Mouse (Mus musculus) heart, postnatal 36 days (tissue): Measurements from ENCODE around the gene Klhl7. TPM values are rescaled to one million over a fixed set of nuclear protein-coding genes. Genes with fewer than 3 reads are reported as not detected.
A peak's percentile ranks its signal among the peaks of the same experiment; 100 is the strongest.
"Not testable (repeated sequence)": the region's sequence is repeated elsewhere in the genome, so short reads cannot be mapped to it uniquely, and the experiment has no call there.

Experiments used
- DNase-seq, 2 experiments: peaks; one replicate each; pipeline ENCODE4 v3.0.0; 2021 to 2022
- intact Hi-C: fragments of 180-260 bp; cut with DNase I; formaldehyde crosslinking; loops from one replicate; pipeline ENCODE4 v1.15.1; 2025
- total RNA-seq, 2 experiments: library from RNA; stranded (reverse); gene quantifications; 2 replicates each; pipeline ENCODE4 v1.2.3; 2021

The Klhl7 gene
- total RNA-seq, 2 experiments from 2014 or later = 42.1 to 51.2 TPM

GRCm38 (mm10) chr5:24088451-24088850 is 12.0 kb upstream of the Klhl7 start:
- intact Hi-C loops = no loop called here
- DNase-seq = no peak

GRCm38 (mm10) chr5:24092496-24092895 is 7.9 kb upstream of the Klhl7 start:
- intact Hi-C loops = no loop called here
- DNase-seq = no peak

- DNase-seq = no peak
- intact Hi-C loops = no loop called here
These were observed 5.0 kb upstream of the Klhl7 start for GRCm38 (mm10) chr5:24095393-24095792.

- intact Hi-C loops = no loop called here
- no peak for DNase-seq
These were observed 4.5 kb upstream of the Klhl7 start for GRCm38 (mm10) chr5:24095881-24096280.

GRCm38 (mm10) chr5:24100810-24101311 is 456 bp downstream of the Klhl7 start:
- peak; percentile 56 for DNase-seq
- intact Hi-C loops = loop anchor here (1.0 kb wide), 1 partner anchor 63 kb away; the partner anchor contains the start of gene Nupl2

GRCm38 (mm10) chr5:24101446-24102140 is 1.2 kb downstream of the Klhl7 start:
- intact Hi-C loops = no loop called here
- DNase-seq = no peak

GRCm38 (mm10) chr5:24103235-24103634 is 2.8 kb downstream of the Klhl7 start:
- DNase-seq, intact Hi-C loops: not testable (repeated sequence)

- no peak for DNase-seq
- intact Hi-C loops = no loop called here
These were observed 3.4 kb downstream of the Klhl7 start for GRCm38 (mm10) chr5:24103841-24104240.

GRCm38 (mm10) chr5:24107071-24107739 is 6.8 kb downstream of the Klhl7 start:
- DNase-seq = no peak
- intact Hi-C loops = no loop called here

- intact Hi-C loops = no loop called here
- DNase-seq = no peak
These were observed 7.3 kb downstream of the Klhl7 start for GRCm38 (mm10) chr5:24107740-24108098.

GRCm38 (mm10) chr5:24110068-24110467 is 9.7 kb downstream of the Klhl7 start:
- peak in 1 of 2 experiments; percentile 18 for DNase-seq
- intact Hi-C loops = no loop called here

- intact Hi-C loops = no loop called here
These were observed 11.9 kb downstream of the Klhl7 start for GRCm38 (mm10) chr5:24112116-24112903.

GRCm38 (mm10) chr5:24122221-24122620 is 21.8 kb downstream of the Klhl7 start:
- intact Hi-C loops = no loop called here
- DNase-seq = no peak

More at GRCm38 (mm10) chr5:24112116-24112903, 11.9 kb downstream of the Klhl7 start:
- DNase-seq = no peak

- intact Hi-C loops = no loop called here
- no peak for DNase-seq
These were observed 23.8 kb downstream of the Klhl7 start for GRCm38 (mm10) chr5:24124175-24124574.

- intact Hi-C loops = no loop called here
- DNase-seq = no peak
These were observed 24.3 kb downstream of the Klhl7 start for GRCm38 (mm10) chr5:24124579-24125276.

- DNase-seq = no peak
- intact Hi-C loops = no loop called here
These were observed 25.7 kb downstream of the Klhl7 start for GRCm38 (mm10) chr5:24125910-24126636.

- intact Hi-C loops = no loop called here
These were observed 26.6 kb downstream of the Klhl7 start for GRCm38 (mm10) chr5:24126967-24127366.

GRCm38 (mm10) chr5:24146964-24147363 is 46.6 kb downstream of the Klhl7 start:
- intact Hi-C loops = no loop called here

More at GRCm38 (mm10) chr5:24126967-24127366, 26.6 kb downstream of the Klhl7 start:
- no peak for DNase-seq

GRCm38 (mm10) chr5:24152199-24152598 is 51.8 kb downstream of the Klhl7 start:
- no peak for DNase-seq
- intact Hi-C loops = no loop called here

More at GRCm38 (mm10) chr5:24146964-24147363, 46.6 kb downstream of the Klhl7 start:
- DNase-seq = no peak

- no peak for DNase-seq
- intact Hi-C loops = no loop called here
These were observed 56.4 kb downstream of the Klhl7 start for GRCm38 (mm10) chr5:24156774-24157173.
